Mouse (Mus musculus) embryonic fibroblast, embryonic 13.5 days (primary cell): ENCODE results near the gene Gm38431.

Experiments
- CTCF ChIP-seq: IDR thresholded peaks from 2 replicates; pipeline ENCODE4 v1.5.1; 2011; ENCODE audit warnings: mild to moderate bottlenecking, control low read depth, low read length, moderate library complexity, borderline replicate concordance; ENCODE audit not compliant: insufficient read depth
- POLR2A ChIP-seq: IDR thresholded peaks from 2 replicates; pipeline ENCODE4 v1.6.1; 2011; ENCODE audit warnings: low read depth, mild to moderate bottlenecking, control low read depth, low read length, moderate library complexity

- TF ChIP-seq CTCF (no peak), POLR2A (no peak)
Measured at GRCm38 (mm10) chr9:21134595-21135328, 43.0 kb upstream of the Gm38431 start.
